7 mouse cellular contexts compared by ENCODE assay signal in genomic region chr2:130411558-130412495, GRCm38 (mm10). TPM values are rescaled to one million over a fixed set of nuclear protein-coding genes. Genes with fewer than 3 reads are reported as not detected.
A peak's percentile ranks its signal among the peaks of the same experiment; 100 is the strongest.
DNase-seq lines count a peak whose midpoint lies in the region; ATAC-seq lines count a peak whose summit lies in the region.

No protein-coding gene starts in this region.

- peak; percentile 88 for DNase-seq in adrenal gland, adult 18-20 months (ENCODE audit: low spot score in 2 of 2)
- peak; percentile 93 for DNase-seq in embryo, embryonic 11 days
- DNase-seq in gastrocnemius, postnatal 4 days (ENCODE audit: low spot score in 2 of 2): peak; percentile 84 to 88
- peak; percentile 85 for DNase-seq in kidney, adult 18-20 months
- DNase-seq in limb, embryonic 10.5 days (ENCODE audit: low spot score): peak; percentile 94
- DNase-seq in midbrain, embryonic 14.5 days: peak; percentile 92
- peak; percentile 39 to 72 for DNase-seq in spleen, adult 18-20 months

- WGBS in limb, embryonic 10.5 days: 41% methylated on average over 16 of the region's 16 CpGs
- WGBS in midbrain, embryonic 14.5 days: 35% methylated on average over 16 of the region's 16 CpGs

- H3K27me3 ChIP-seq in limb, embryonic 10.5 days (ENCODE audit: low read depth, poor library complexity, severe bottlenecking): no peaks in the 10 kb centered on the region
- H3K27me3 ChIP-seq in midbrain, embryonic 14.5 days (ENCODE audit: control insufficient read depth, insufficient read depth, low read length): no peaks in the 10 kb centered on the region

- no peaks in the 10 kb centered on the region for H3K36me3 ChIP-seq in limb, embryonic 10.5 days
- no peaks in the 10 kb centered on the region for H3K36me3 ChIP-seq in midbrain, embryonic 14.5 days (ENCODE audit: control insufficient read depth, insufficient read depth, low read length)

- H3K9ac ChIP-seq in midbrain, embryonic 14.5 days (replicated peaks; ENCODE audit: low read length): no peak overlapping the region

- H3K4me1 ChIP-seq in limb, embryonic 10.5 days: peaks cover 19% of the 10 kb centered on the region
- no peaks in the 10 kb centered on the region for H3K4me1 ChIP-seq in midbrain, embryonic 14.5 days (ENCODE audit: control insufficient read depth, insufficient read depth, low read length)

- ATAC-seq in midbrain, embryonic 14.5 days (ENCODE audit: low FRiP score, low TSS enrichment): peak; percentile 62; the same call in 1 of the 2 replicates

- H3K4me2 ChIP-seq in midbrain, embryonic 14.5 days (ENCODE audit: low read length): no peak overlapping the region

- H3K9me3 ChIP-seq in limb, embryonic 10.5 days (replicated peaks): no peaks in the 10 kb centered on the region
- no peaks in the 10 kb centered on the region for H3K9me3 ChIP-seq in midbrain, embryonic 14.5 days (ENCODE audit: control insufficient read depth, low read length)

- no peak overlapping the region for H3K27ac ChIP-seq in limb, embryonic 10.5 days
- H3K27ac ChIP-seq in midbrain, embryonic 14.5 days (replicated peaks; ENCODE audit: low read depth, low read length): no peak overlapping the region

- H3K4me3 ChIP-seq in limb, embryonic 10.5 days: no peak overlapping the region
- no peak overlapping the region for H3K4me3 ChIP-seq in midbrain, embryonic 14.5 days (replicated peaks; ENCODE audit: low read depth, low read length)

RNA-seq across cellular contexts. Expression of gene Tmem239, which starts 5.5 kb away (rescaled TPM):
- not detected for total RNA-seq in adrenal gland, adult 18-20 months (2021)
- not detected for total RNA-seq in gastrocnemius, postnatal 4 days (2021)
- polyA plus RNA-seq in limb, embryonic 10.5 days (2016; fragmentation: Nextera tagmentation; extraction: Ambion mirVana): not detected in 2 replicates
- polyA plus RNA-seq in midbrain, embryonic 14.5 days (2014; fragmentation: Nextera tagmentation; extraction: Ambion mirVana): not detected in 2 replicates

RNA-seq across cellular contexts. Expression of gene 1700020A23Rik, which starts 6.8 kb away (rescaled TPM):
- not detected for total RNA-seq in adrenal gland, adult 18-20 months (2021)
- not detected for total RNA-seq in gastrocnemius, postnatal 4 days (2021)
- polyA plus RNA-seq in limb, embryonic 10.5 days (2016; fragmentation: Nextera tagmentation; extraction: Ambion mirVana): not detected in 2 replicates
- polyA plus RNA-seq in midbrain, embryonic 14.5 days (2014; fragmentation: Nextera tagmentation; extraction: Ambion mirVana): not detected in 2 replicates

RNA-seq across cellular contexts. Expression of gene Gm28372, which starts 6.8 kb away (rescaled TPM):
- total RNA-seq in adrenal gland, adult 18-20 months (2021): not detected
- total RNA-seq in gastrocnemius, postnatal 4 days (2021): not detected
- polyA plus RNA-seq in limb, embryonic 10.5 days (2016; fragmentation: Nextera tagmentation; extraction: Ambion mirVana): not detected in 2 replicates
- 0.15 TPM in 1 of 2 replicates, not detected in the other for polyA plus RNA-seq in midbrain, embryonic 14.5 days (2014; fragmentation: Nextera tagmentation; extraction: Ambion mirVana)

RNA-seq across cellular contexts. Expression of gene Vps16, which starts 12.3 kb away (rescaled TPM):
- total RNA-seq in adrenal gland, adult 18-20 months (2021): 10 to 100 TPM; 47.9 to 71.8 TPM
- total RNA-seq in gastrocnemius, postnatal 4 days (2021): 10 to 100 TPM; 37.3 to 44.6 TPM
- 101 and 121 TPM in 2 replicates for polyA plus RNA-seq in limb, embryonic 10.5 days (2016; fragmentation: Nextera tagmentation; extraction: Ambion mirVana)
- 88.2 and 88.6 TPM in 2 replicates for polyA plus RNA-seq in midbrain, embryonic 14.5 days (2014; fragmentation: Nextera tagmentation; extraction: Ambion mirVana)

RNA-seq across cellular contexts. Expression of gene Pced1a, which starts 12.7 kb away (rescaled TPM):
- total RNA-seq in adrenal gland, adult 18-20 months (2021): 10 to 100 TPM; 14.8 to 18.7 TPM
- total RNA-seq in gastrocnemius, postnatal 4 days (2021): 10 to 100 TPM; 10.6 to 11.6 TPM
- polyA plus RNA-seq in limb, embryonic 10.5 days (2016; fragmentation: Nextera tagmentation; extraction: Ambion mirVana): 13.4 and 13.9 TPM in 2 replicates
- polyA plus RNA-seq in midbrain, embryonic 14.5 days (2014; fragmentation: Nextera tagmentation; extraction: Ambion mirVana): 10.1 and 15.1 TPM in 2 replicates
